Comparison of ENCODE assay signal across 13 mouse cellular contexts in genomic region chr7:132787496-132788190, GRCm38 (mm10). TPM values are rescaled to one million over a fixed set of nuclear protein-coding genes. Genes with fewer than 3 reads are reported as not detected.
DNase-seq lines count a peak whose midpoint lies in the region; ATAC-seq and TF ChIP-seq lines count a peak whose summit lies in the region.
"Had no signal": no experiment of that assay in that cellular context is flagged by ENCODE, and none has a peak within 500 bp of the region (broad histone marks: within the 10 kb centered on the region; RNA-seq: fewer than 3 reads in every experiment).

No protein-coding gene starts in this region.

- no peak for DNase-seq in layer of hippocampus, adult 2 months (ENCODE audit: low spot score in 2 of 2)
- no peak for DNase-seq in layer of hippocampus, postnatal 14 days (ENCODE audit: low spot score in 2 of 2)
- no peak for DNase-seq in thymus, postnatal 0 days (ENCODE audit: low spot score)
- DNase-seq in spleen, postnatal 10 days (ENCODE audit: low spot score in 2 of 2), result no peak
- no peak for DNase-seq in cerebellum, adult 9-11 months
- DNase-seq: cerebellum, adult 9-10 months; thymus, postnatal 4 days had no signal

- no peaks in the 10 kb centered on the region for H3K36me3 ChIP-seq in liver, embryonic 16.5 days (ENCODE audit: control insufficient read depth, insufficient read depth)
- H3K36me3 ChIP-seq: neural tube, embryonic 15.5 days had no signal

- ATAC-seq in activated CD4-positive, CD25-positive, alpha-beta regulatory T cell, adult 4 months, result peak; percentile 49
- peak; percentile 63 for ATAC-seq in granulocyte monocyte progenitor cell, adult 5-6 weeks (replicated peaks; ENCODE audit: poor library complexity, severe bottlenecking)
- ATAC-seq in liver, embryonic 16.5 days (ENCODE audit: low read depth), result no peak
- ATAC-seq: midbrain, embryonic 13.5 days had no signal

- H3K9ac ChIP-seq in liver, embryonic 16.5 days (ENCODE audit: low read depth, low read length), result no peak overlapping the region
- H3K9ac ChIP-seq: midbrain, embryonic 13.5 days; neural tube, embryonic 15.5 days had no signal

- 55% methylated on average over 4 of the region's 4 CpGs for WGBS in liver, embryonic 16.5 days (ENCODE audit: insufficient replicate concordance)

- H3K4me2 ChIP-seq in liver, embryonic 16.5 days (ENCODE audit: low read depth, low read length), result no peak overlapping the region
- H3K4me2 ChIP-seq: midbrain, embryonic 13.5 days; neural tube, embryonic 15.5 days had no signal

- peaks cover 28% of the 10 kb centered on the region for H3K4me1 ChIP-seq in liver, embryonic 16.5 days (ENCODE audit: control insufficient read depth, low read depth, low read length)

- peak overlapping the region; percentile 80 for H3K27ac ChIP-seq in layer of hippocampus, adult 2 months
- peak overlapping the region; percentile 48 for H3K27ac ChIP-seq in liver, embryonic 16.5 days (ENCODE audit: low read length)
- H3K27ac ChIP-seq: midbrain, embryonic 13.5 days; neural tube, embryonic 15.5 days had no signal

- H3K4me3 ChIP-seq in layer of hippocampus, adult 2 months, result no peak overlapping the region
- no peak overlapping the region for H3K4me3 ChIP-seq in liver, embryonic 16.5 days (ENCODE audit: low read depth, low read length)
- H3K4me3 ChIP-seq: midbrain, embryonic 13.5 days; neural tube, embryonic 15.5 days had no signal

- no peaks in the 10 kb centered on the region for H3K27me3 ChIP-seq in liver, embryonic 16.5 days (ENCODE audit: control insufficient read depth, insufficient read depth, low read depth, low read length)
- H3K27me3 ChIP-seq: midbrain, embryonic 13.5 days; neural tube, embryonic 15.5 days had no signal

- TF ChIP-seq CTCF in layer of hippocampus, adult 2 months (conservative IDR thresholded peaks at IDR 0.05), result no peak

- no peaks in the 10 kb centered on the region for H3K9me3 ChIP-seq in liver, embryonic 16.5 days (replicated peaks; ENCODE audit: control insufficient read depth, low read length)
- H3K9me3 ChIP-seq: G1E; midbrain, embryonic 13.5 days; neural tube, embryonic 15.5 days had no signal

RNA-seq across cellular contexts. Expression of gene Fam53b, which starts 26.0 kb away (rescaled TPM):
- total RNA-seq in layer of hippocampus, adult 2 months (2021), result 10 to 100 TPM; 42.3 to 54.8 TPM
- 10 to 100 TPM; 26.4 to 27.2 TPM for total RNA-seq in layer of hippocampus, postnatal 14 days (2021)
- 10 to 100 TPM; 78.0 to 82.5 TPM for polyA plus RNA-seq in activated CD4-positive, CD25-positive, alpha-beta regulatory T cell, adult 4 months (2017; shearing (Covaris generic))
- 20.1 and 27.7 TPM in 2 replicates for total RNA-seq in granulocyte monocyte progenitor cell, adult 5-6 weeks (2014; fragmentation: Nextera tagmentation)
- total RNA-seq in granulocyte monocyte progenitor cell, adult 5-6 weeks (2017), result 11.1 and 12.5 TPM in 2 replicates
- 25.1 and 29.4 TPM in 2 replicates for polyA plus RNA-seq in liver, embryonic 16.5 days (2015; fragmentation: Nextera tagmentation; extraction: Ambion mirVana)
- 30.5 and 37.7 TPM in 2 replicates for polyA plus RNA-seq in thymus, postnatal 0 days (2015; fragmentation: Nextera tagmentation; extraction: Ambion mirVana)
